Mouse (Mus musculus) stomach, postnatal 0 days (tissue): Measurements from ENCODE around the gene Pcbd2. TPM values are rescaled to one million over a fixed set of nuclear protein-coding genes. Genes with fewer than 3 reads are reported as not detected.

Source experiments
- ATAC-seq: fragments of 200-750 bp; cut with Nextera tagmentation; 2 replicates; pipeline ENCODE4 v1.8.0; 2017; ENCODE audit not compliant: low FRiP score, low TSS enrichment
- DNase-seq: peaks from one replicate; pipeline ENCODE4 v3.0.0-alpha.2; 2016; ENCODE audit warnings: low spot score
- H3K27ac ChIP-seq: fragments of 300-500 bp; sonication (generic); replicated peaks from 2 replicates; pipeline ENCODE4 v1.5.1; 2014; ENCODE audit warnings: mild to moderate bottlenecking, control low read depth
- H3K27me3 ChIP-seq: fragments of 300-500 bp; sonication (generic); 2 replicates; pipeline ENCODE4 v1.6.1; 2014; ENCODE audit warnings: low read length; ENCODE audit not compliant: control insufficient read depth, insufficient read depth
- H3K36me3 ChIP-seq: fragments of 300-500 bp; sonication (generic); 2 replicates; pipeline ENCODE4 v1.6.1; 2014; ENCODE audit warnings: low read length, mixed read lengths; ENCODE audit not compliant: control insufficient read depth, insufficient read depth
- H3K4me1 ChIP-seq: fragments of 300-500 bp; sonication (generic); replicated peaks from 2 replicates; pipeline ENCODE4 v1.6.1; 2014; ENCODE audit warnings: antibody characterized with exemption; ENCODE audit not compliant: control insufficient read depth, insufficient read depth
- H3K4me2 ChIP-seq: fragments of 300-500 bp; sonication (generic); replicated peaks from 2 replicates; pipeline ENCODE4 v1.6.1; 2014; ENCODE audit warnings: low read depth, mild to moderate bottlenecking, control low read depth, moderate library complexity
- H3K4me3 ChIP-seq: fragments of 300-500 bp; sonication (generic); 2 replicates; pipeline ENCODE4 v1.5.1; 2014; ENCODE audit warnings: low read depth, low read length, control low read depth
- H3K9ac ChIP-seq: fragments of 300-500 bp; sonication (generic); 2 replicates; pipeline ENCODE4 v1.6.1; 2014; ENCODE audit warnings: mild to moderate bottlenecking, low read length, control low read depth, mixed read lengths
- H3K9me3 ChIP-seq: fragments of 300-500 bp; sonication (generic); 2 replicates; pipeline ENCODE4 v1.6.1; 2016; ENCODE audit warnings: low read length; ENCODE audit not compliant: control insufficient read depth
- CTCF ChIP-seq: IDR thresholded peaks from 2 replicates; pipeline ENCODE4 v1.5.1; 2016; ENCODE audit warnings: antibody characterized with exemption, low read depth, mild to moderate bottlenecking, moderate library complexity
- EP300 ChIP-seq: optimal IDR thresholded peaks from 2 replicates; pipeline ENCODE3; 2016; ENCODE audit warnings: antibody characterized with exemption
- WGBS: fragments of 180-500 bp; shearing (Covaris S2); extraction: QIAGEN DNeasy Blood & Tissue Kit; methylation state at CpG from one replicate; pipeline ENCODE4 v1.1.7; 2014; 5-methylcytosine and 5-hydroxymethylcytosine counted together
- polyA plus RNA-seq: library from polyadenylated mRNA; unstranded; fragments of >200 nt; fragmentation: Nextera tagmentation; extraction: Ambion mirVana; gene quantifications from 2 replicates; pipeline ENCODE4 v1.2.1, GENCODE M21; 2015

Pcbd2 gene
- polyA plus RNA-seq, 1 experiment from 2014 or later = 71.2 TPM

DNA sequence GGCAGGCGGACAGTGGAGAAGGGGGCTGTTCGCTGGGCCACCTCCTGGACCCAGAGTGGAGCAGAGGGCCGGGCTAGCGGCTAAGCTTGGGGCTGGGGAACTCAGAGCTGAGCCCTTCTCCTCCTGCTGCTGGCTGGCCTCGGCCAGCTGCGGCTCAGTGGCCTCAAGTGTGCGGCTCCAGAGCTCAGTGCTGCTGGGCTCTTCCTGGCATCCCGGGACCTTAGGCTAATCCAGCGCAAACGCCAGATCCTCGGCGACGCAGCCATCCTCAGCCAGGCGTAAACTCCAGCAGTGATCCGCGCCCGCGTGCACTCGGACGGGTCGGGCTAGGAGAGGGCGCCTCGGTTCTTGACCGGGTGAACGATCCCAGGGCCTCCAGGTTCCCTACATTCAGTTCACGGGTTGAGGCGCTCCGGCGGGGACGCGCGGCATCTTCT, 98.1 kb downstream of the Pcbd2 start:
- Histone ChIP-seq H3K36me3 (peaks cover 11% of the 10 kb centered on the region), H3K4me3 (peak overlapping the region; percentile 47), H3K9ac (peak overlapping the region; percentile 79), H3K4me2 (peak overlapping the region; percentile 75), H3K4me1 (peaks cover 6% of the 10 kb centered on the region; the same call in 1 of the 2 replicates), H3K27me3 (no peaks in the 10 kb centered on the region), H3K27ac (peak overlapping the region; percentile 86), H3K9me3 (no peaks in the 10 kb centered on the region)
- DNase-seq = no peak
- ATAC-seq = peak; percentile 13
- no peak for TF ChIP-seq CTCF
- WGBS = 13% methylated on average over 32 of the region's 32 CpGs

DNA sequence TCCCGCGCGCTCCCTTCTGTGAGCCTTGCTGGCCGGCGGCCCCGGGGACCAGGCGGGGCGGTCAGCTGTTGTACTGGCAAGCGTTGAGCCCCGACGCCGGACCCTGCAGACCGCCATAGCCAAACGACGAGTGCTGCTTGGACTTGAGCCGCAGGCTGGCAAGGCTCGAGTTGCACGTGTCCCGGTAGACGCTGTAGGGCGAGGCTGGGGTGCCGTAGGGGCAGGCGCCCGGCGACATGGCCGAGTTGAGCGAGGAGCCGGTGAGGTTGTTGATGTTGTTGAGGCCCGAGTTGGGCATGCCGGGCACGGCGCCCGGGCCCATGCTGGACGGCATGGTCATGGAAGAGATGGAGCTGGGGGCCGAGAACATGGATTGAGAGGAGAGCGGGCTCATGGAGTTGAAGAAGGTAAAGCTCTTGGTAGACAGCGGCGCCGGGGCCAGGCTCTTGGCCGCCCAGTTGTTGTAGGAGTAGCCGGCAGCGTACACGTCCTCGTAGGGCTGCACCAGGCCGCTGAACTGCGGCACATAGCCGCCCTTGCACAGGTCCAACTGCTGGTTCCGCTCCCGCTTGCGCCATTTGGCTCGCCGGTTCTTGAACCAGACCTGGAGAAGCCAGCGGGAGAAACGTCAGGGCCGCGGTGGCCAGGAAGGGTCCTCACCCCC, 99.0 kb downstream of the Pcbd2 start:
- 17% methylated on average over 56 of the region's 56 CpGs for WGBS
- ATAC-seq (no peak), DNase-seq (peak; percentile 56)
- Histone ChIP-seq H3K4me2 (peak overlapping the region; percentile 75), H3K4me3 (peak overlapping the region; percentile 47), H3K27ac (peak overlapping the region; percentile 86), H3K9me3 (no peaks in the 10 kb centered on the region), H3K9ac (peak overlapping the region; percentile 79), H3K27me3 (no peaks in the 10 kb centered on the region), H3K4me1 (peaks cover 6% of the 10 kb centered on the region; the same call in 1 of the 2 replicates), H3K36me3 (peaks cover 11% of the 10 kb centered on the region)
- TF ChIP-seq EP300 (no peak), CTCF (no peak)

Other genes with a start within 250 kb of the Pcbd2 start
- 39.3 and 40.4 TPM in 2 replicates for gene Dbn1, start 239.3 kb upstream of the Pcbd2 start, polyA plus RNA-seq
- gene Pdlim7, start 213.7 kb upstream of the Pcbd2 start, polyA plus RNA-seq = 174 and 193 TPM in 2 replicates
- gene Dok3, start 198.1 kb upstream of the Pcbd2 start, polyA plus RNA-seq = 1.0 and 1.3 TPM in 2 replicates
- 24.2 and 25.6 TPM in 2 replicates for gene Ddx41, start 190.7 kb upstream of the Pcbd2 start, polyA plus RNA-seq
- gene Fam193b, start 156.2 kb upstream of the Pcbd2 start, polyA plus RNA-seq = 10.2 and 11.1 TPM in 2 replicates
- gene Tmed9, start 153.6 kb upstream of the Pcbd2 start, polyA plus RNA-seq = 123 and 136 TPM in 2 replicates
- gene B4galt7, start 127.5 kb upstream of the Pcbd2 start, polyA plus RNA-seq = 15.9 and 16.0 TPM in 2 replicates
- 32.0 and 33.0 TPM in 2 replicates for gene Caml, start 104.4 kb upstream of the Pcbd2 start, polyA plus RNA-seq
- 14.9 and 15.2 TPM in 2 replicates for gene Ddx46, start 92.3 kb upstream of the Pcbd2 start, polyA plus RNA-seq
- 25.4 and 26.1 TPM in 2 replicates for gene B230219D22Rik, start 34.2 kb upstream of the Pcbd2 start, polyA plus RNA-seq
- 62.8 and 63.6 TPM in 2 replicates for gene Txndc15, start 12.7 kb upstream of the Pcbd2 start, polyA plus RNA-seq
- 0.07 and 0.13 TPM in 2 replicates for gene Catsper3, start 57.2 kb downstream of the Pcbd2 start, polyA plus RNA-seq
- 193 and 214 TPM in 2 replicates for gene Pitx1, start 108.8 kb downstream of the Pcbd2 start, polyA plus RNA-seq